Mouse (Mus musculus): ENCODE measurements at regions not wholly inside any gene's neighbourhood (a gene's known extent, or its start where the extent isn't known, plus 50 kb on each side); places are given as distances from the start of the nearest gene placed in this dataset. TPM values are rescaled to one million over a fixed set of nuclear protein-coding genes. Genes with fewer than 3 reads are reported as not detected.

Small RNA genes lying in the stretch of these regions (microRNA-seq; reads per million reads assigned to microRNA genes)
- gene Gm24710 (ENCODE audit: borderline number of aligned reads): not detected

All from heart, embryonic 11.5 days (tissue).